Mouse (Mus musculus) intestine, postnatal 0 days (tissue): ENCODE data around the gene Chmp2a. TPM values are rescaled to one million over a fixed set of nuclear protein-coding genes. Genes with fewer than 3 reads are reported as not detected.

Experiments used
- ATAC-seq: fragments of 200-750 bp; cut with Nextera tagmentation; 2 replicates; pipeline ENCODE4 v1.8.0; 2017; ENCODE audit warnings: mild to moderate bottlenecking, moderate TSS enrichment, moderate library complexity
- H3K27ac ChIP-seq: fragments of 300-500 bp; sonication (generic); 2 replicates; pipeline ENCODE4 v1.5.1; 2014; ENCODE audit warnings: mild to moderate bottlenecking, low read depth, low read length, moderate library complexity
- H3K27me3 ChIP-seq: fragments of 300-500 bp; sonication (generic); replicated peaks from 2 replicates; pipeline ENCODE4 v1.6.1; 2014; ENCODE audit warnings: low read length, mixed read lengths; ENCODE audit not compliant: control insufficient read depth, insufficient read depth
- H3K36me3 ChIP-seq: fragments of 300-500 bp; sonication (generic); 2 replicates; pipeline ENCODE4 v1.6.1; 2014; ENCODE audit warnings: mild to moderate bottlenecking, moderate library complexity; ENCODE audit not compliant: control insufficient read depth, insufficient read depth
- H3K4me1 ChIP-seq: fragments of 300-500 bp; sonication (generic); replicated peaks from 2 replicates; pipeline ENCODE4 v1.6.1; 2014; ENCODE audit warnings: antibody characterized with exemption, low read length, mixed read lengths; ENCODE audit not compliant: control insufficient read depth, insufficient read depth
- H3K4me2 ChIP-seq: fragments of 300-500 bp; sonication (generic); replicated peaks from 2 replicates; pipeline ENCODE4 v1.6.1; 2014; ENCODE audit warnings: low read depth, mild to moderate bottlenecking, moderate library complexity
- H3K4me3 ChIP-seq: fragments of 300-500 bp; sonication (generic); 2 replicates; pipeline ENCODE4 v1.5.1; 2014; ENCODE audit warnings: low read depth, low read length
- H3K9ac ChIP-seq: fragments of 300-500 bp; sonication (generic); 2 replicates; pipeline ENCODE4 v1.6.1; 2014; ENCODE audit warnings: mild to moderate bottlenecking, low read depth, low read length
- H3K9me3 ChIP-seq: fragments of 300-500 bp; sonication (generic); 2 replicates; pipeline ENCODE4 v1.6.1; 2016; ENCODE audit warnings: mixed run types; ENCODE audit not compliant: control insufficient read depth
- CTCF ChIP-seq: sonication (generic); IDR thresholded peaks from 2 replicates; pipeline ENCODE4 v1.5.1; 2016; ENCODE audit warnings: low read depth, mild to moderate bottlenecking, control low read depth, antibody characterized with exemption, moderate library complexity
- WGBS: fragments of 180-500 bp; shearing (Covaris S2); extraction: QIAGEN DNeasy Blood & Tissue Kit; methylation state at CpG from one replicate; pipeline ENCODE4 v1.1.7; 2014; 5-methylcytosine and 5-hydroxymethylcytosine counted together
- polyA plus RNA-seq: library from polyadenylated mRNA; unstranded; fragments of >200 nt; fragmentation: Nextera tagmentation; extraction: Ambion mirVana; gene quantifications from 2 replicates; pipeline ENCODE4 v1.2.1, GENCODE M21; 2015

Gene Chmp2a
- polyA plus RNA-seq, 1 experiment from 2014 or later = 329 TPM

DNA sequence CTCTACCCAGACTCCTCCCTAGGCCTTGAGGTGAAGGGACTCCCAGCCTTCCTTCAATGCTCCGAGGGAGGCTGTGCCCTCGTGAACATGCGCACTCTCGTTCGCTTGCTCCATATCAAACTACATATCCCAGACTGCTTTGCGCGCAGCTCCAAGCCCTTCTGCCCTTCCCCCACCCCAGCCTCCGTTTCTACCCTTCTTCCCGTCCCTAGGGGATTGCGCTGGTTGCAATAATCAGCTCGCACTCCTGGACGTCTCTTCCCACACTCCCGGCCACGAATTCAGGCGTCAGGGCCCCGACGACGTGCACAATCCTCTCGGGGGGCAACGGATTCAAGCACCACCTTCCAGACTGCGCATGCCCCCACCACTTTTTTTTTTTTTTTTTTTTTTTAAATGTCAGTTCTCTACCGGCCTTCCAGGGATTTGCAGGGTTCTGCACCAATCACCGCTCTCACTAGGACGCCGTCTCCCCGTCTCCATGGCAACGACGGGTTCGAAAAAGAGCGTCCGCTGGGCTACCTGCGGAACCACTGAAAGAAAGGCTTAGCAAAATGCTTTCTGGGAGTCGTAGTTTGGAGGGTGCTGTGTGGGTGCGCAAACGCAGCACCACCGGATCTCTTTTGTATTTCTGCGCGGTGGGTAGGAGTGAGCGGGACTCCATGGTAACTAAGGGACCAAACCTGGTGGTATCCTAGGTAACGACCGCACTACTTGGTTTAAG, 19.8 kb upstream of the Chmp2a start, which contains the start of gene Mzf1:
Gene Mzf1, minus strand, starts transcription at position 478 of the 724 bp plus-strand sequence.
- Histone ChIP-seq H3K27ac (no peak within 1 kb of the TSS), H3K9me3 (no peaks in the 10 kb centered on the region), H3K36me3 (no peaks in the 10 kb centered on the region), H3K9ac (peak within 1 kb of the TSS; percentile 57), H3K4me3 (peak within 1 kb of the TSS; percentile 75), H3K27me3 (no peaks in the 10 kb centered on the region), H3K4me2 (peak within 1 kb of the TSS; percentile 77), H3K4me1 (no peaks in the 10 kb centered on the region)
- 1% methylated on average over 41 of the region's 41 CpGs for WGBS
- peak; percentile 95 for ATAC-seq
- TF ChIP-seq CTCF = no peak

DNA sequence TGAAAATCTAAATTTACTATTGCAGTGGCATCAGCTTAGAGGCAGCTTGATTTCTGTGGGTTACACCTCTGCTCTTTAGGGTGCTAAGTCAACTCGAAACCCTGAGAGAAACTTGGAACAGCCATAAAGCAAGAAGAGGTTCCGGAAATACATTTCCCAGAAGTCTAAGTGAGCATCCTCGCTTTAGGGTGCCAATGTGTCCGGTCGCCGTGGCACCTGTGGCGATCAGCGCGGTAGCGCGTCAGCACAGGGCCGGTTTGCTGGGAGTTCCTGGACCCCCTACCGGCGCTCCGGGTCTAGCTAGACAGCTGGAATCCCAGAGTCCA, 19.3 kb upstream of the Chmp2a start:
- Histone ChIP-seq H3K36me3 (no peaks in the 10 kb centered on the region), H3K27ac (no peak overlapping the region), H3K4me2 (peak overlapping the region; percentile 77), H3K27me3 (no peaks in the 10 kb centered on the region), H3K4me1 (no peaks in the 10 kb centered on the region), H3K4me3 (peak overlapping the region; percentile 75), H3K9ac (peak overlapping the region; percentile 57), H3K9me3 (no peaks in the 10 kb centered on the region)
- TF ChIP-seq CTCF = no peak
- 2% methylated on average over 15 of the region's 15 CpGs for WGBS
- ATAC-seq = peak; percentile 45; the same call in 1 of the 2 replicates

DNA sequence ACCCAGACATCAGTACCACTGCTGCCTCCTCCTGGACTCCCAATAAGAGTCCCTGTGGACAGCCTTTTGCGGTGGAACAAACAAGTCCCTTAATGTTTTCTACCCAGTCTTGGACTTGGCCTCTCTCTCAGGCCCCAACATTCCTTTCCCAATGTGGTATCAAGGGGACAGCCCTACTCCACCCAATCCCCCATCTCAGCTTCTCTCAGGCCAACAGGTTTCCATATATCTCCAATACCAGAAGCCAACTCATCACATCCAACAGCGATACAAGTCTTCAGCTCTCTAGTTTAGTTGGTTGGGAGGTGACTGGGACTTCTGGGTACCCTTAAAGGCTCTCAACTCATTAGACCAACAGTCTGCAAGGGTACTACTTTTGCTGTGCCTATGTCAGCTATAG, 18.9 kb upstream of the Chmp2a start:
- H3K9ac ChIP-seq = no peak overlapping the region
- H3K4me1 ChIP-seq = no peaks in the 10 kb centered on the region
- no peak for ATAC-seq
- H3K27me3 ChIP-seq = no peaks in the 10 kb centered on the region
- no peaks in the 10 kb centered on the region for H3K9me3 ChIP-seq
- no peak overlapping the region for H3K27ac ChIP-seq
- peak overlapping the region; percentile 75 for H3K4me3 ChIP-seq
- 92% methylated on average over 2 of the region's 2 CpGs for WGBS
- peak overlapping the region; percentile 77 for H3K4me2 ChIP-seq
- TF ChIP-seq CTCF = no peak
- H3K36me3 ChIP-seq = no peaks in the 10 kb centered on the region

DNA sequence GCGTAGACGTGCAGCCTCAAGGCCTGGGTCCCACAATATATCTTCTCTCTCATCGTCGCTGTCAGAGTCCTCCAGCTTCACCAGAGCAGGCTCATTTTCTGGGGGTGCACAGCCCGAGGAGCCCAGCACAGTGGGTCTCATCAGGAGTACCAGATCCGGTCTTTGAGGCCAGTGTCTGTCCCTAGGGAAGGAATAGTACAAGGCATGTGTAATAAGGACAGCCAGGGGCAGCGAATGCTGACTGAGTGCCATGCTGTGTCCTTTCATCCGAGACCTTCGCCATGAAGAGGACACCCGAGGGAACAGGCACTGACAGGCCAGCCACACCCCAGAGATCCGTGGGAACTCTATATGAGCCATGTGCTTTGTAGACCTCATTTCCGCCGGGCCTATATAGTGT, 18.4 kb upstream of the Chmp2a start:
- ATAC-seq = no peak
- Histone ChIP-seq H3K4me1 (no peaks in the 10 kb centered on the region), H3K36me3 (no peaks in the 10 kb centered on the region), H3K27me3 (no peaks in the 10 kb centered on the region), H3K4me3 (no peak overlapping the region), H3K9me3 (no peaks in the 10 kb centered on the region), H3K27ac (no peak overlapping the region), H3K9ac (no peak overlapping the region), H3K4me2 (no peak overlapping the region)
- no peak for TF ChIP-seq CTCF
- 89% methylated on average over 13 of the region's 13 CpGs for WGBS

DNA sequence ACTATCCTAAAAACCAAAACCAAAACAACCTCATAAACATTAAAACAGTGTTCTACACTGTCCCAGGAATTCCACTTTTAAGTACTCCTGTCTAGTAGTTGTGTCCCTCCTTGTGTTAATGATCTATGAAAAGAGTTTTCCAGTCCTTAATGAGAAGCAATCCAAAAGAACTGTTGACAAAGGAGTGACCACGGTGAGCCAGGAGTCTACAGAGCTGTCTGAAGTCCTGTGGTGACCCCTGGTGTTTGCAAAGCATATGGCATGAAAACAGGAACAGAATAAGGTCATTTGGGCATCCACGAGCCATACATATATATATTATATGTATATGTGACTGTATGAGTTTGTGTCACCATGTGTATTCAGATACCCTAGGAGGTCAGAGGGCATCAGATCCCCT, 11.5 kb upstream of the Chmp2a start:
- WGBS = 3% methylated on average over 2 of the region's 2 CpGs
- H3K4me1 ChIP-seq = peaks cover 9% of the 10 kb centered on the region; the same call in 1 of the 2 replicates
- TF ChIP-seq CTCF = peak; percentile 94
- H3K36me3 ChIP-seq = no peaks in the 10 kb centered on the region
- no peak overlapping the region for H3K4me3 ChIP-seq
- H3K27me3 ChIP-seq = peaks cover 29% of the 10 kb centered on the region
- no peaks in the 10 kb centered on the region for H3K9me3 ChIP-seq
- H3K4me2 ChIP-seq = no peak overlapping the region
- H3K27ac ChIP-seq = no peak overlapping the region
- H3K9ac ChIP-seq = no peak overlapping the region
- peak; percentile 70 for ATAC-seq

DNA sequence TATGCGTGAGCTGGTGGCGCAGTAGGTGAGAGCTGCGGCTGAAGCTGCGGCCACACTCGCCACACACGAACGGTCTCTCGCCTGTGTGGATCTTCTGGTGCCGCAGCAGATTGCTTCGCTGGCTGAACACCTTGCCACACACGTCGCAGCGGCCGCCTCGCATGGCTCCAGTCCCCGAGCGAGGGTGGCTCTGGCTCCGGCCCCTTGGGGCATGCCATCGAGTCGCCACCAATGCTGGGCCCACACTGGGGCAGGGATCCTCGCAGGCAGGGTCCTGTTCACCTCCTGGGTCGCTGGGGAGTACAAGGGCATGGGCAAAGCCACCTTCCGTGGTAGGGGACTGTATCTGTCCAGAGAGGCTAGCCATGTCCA, 9.6 kb upstream of the Chmp2a start:
- Histone ChIP-seq H3K9me3 (no peaks in the 10 kb centered on the region), H3K27me3 (peaks cover 29% of the 10 kb centered on the region), H3K9ac (peak overlapping the region; percentile 31; the same call in 1 of the 2 replicates), H3K4me1 (peaks cover 9% of the 10 kb centered on the region; the same call in 1 of the 2 replicates), H3K27ac (no peak overlapping the region), H3K4me3 (peak overlapping the region; percentile 46), H3K36me3 (no peaks in the 10 kb centered on the region), H3K4me2 (peak overlapping the region; percentile 78)
- ATAC-seq = peak; percentile 9; the same call in 1 of the 2 replicates
- 5% methylated on average over 23 of the region's 23 CpGs for WGBS
- TF ChIP-seq CTCF = no peak
